Comparison of ENCODE assay signal across 14 mouse cellular contexts in genomic region chr7:34722151-34722550, GRCm38 (mm10).
DNase-seq lines count a peak whose midpoint lies in the region; ATAC-seq and TF ChIP-seq lines count a peak whose summit lies in the region.
"Had no signal": no experiment of that assay in that cellular context is flagged by ENCODE, and none has a peak within 500 bp of the region (broad histone marks: within the 10 kb centered on the region; RNA-seq: fewer than 3 reads in every experiment).

No protein-coding gene starts in this region.

- H3K4me1 ChIP-seq in heart, embryonic 14.5 days (ENCODE audit: control insufficient read depth in 2 of 2, insufficient read depth in 2 of 2, low read length in 2 of 2), result peaks cover 20 to 23% of the 10 kb centered on the region in 2 experiments
- peaks cover 2% of the 10 kb centered on the region for H3K4me1 ChIP-seq in heart, adult 2 months (ENCODE audit: control insufficient read depth, insufficient read depth, low read length)
- peaks cover 22% of the 10 kb centered on the region for H3K4me1 ChIP-seq in lung, embryonic 15.5 days
- peaks cover 3% of the 10 kb centered on the region for H3K4me1 ChIP-seq in lung, adult 2 months (ENCODE audit: control insufficient read depth, insufficient read depth, low read length)
- H3K4me1 ChIP-seq in ES-E14 (ENCODE audit: control insufficient read depth in 2 of 2, insufficient read depth in 2 of 2, low read length in 2 of 2, poor library complexity in 1 of 2), result peaks cover 11 to 24% of the 10 kb centered on the region in 2 experiments
- H3K4me1 ChIP-seq in hindbrain, embryonic 15.5 days (replicated peaks), result peaks cover 33% of the 10 kb centered on the region

- in situ Hi-C loops in ES-E14 (cut with MboI; ENCODE audit: low sequenced_read_pairs in 2 of 2, unreplicated experiment in 2 of 2), result no loop called here

- H3K4me3 ChIP-seq in heart, embryonic 14.5 days (ENCODE audit: control insufficient read depth in 1 of 2, insufficient read depth in 1 of 2, low read depth in 1 of 2, low read length in 2 of 2), result no peak overlapping the region
- no peak overlapping the region for H3K4me3 ChIP-seq in heart, adult 2 months
- no peak overlapping the region for H3K4me3 ChIP-seq in lung, embryonic 15.5 days
- no peak overlapping the region for H3K4me3 ChIP-seq in lung, adult 2 months (replicated peaks; ENCODE audit: extremely low read depth, low read depth, low read length)
- H3K4me3 ChIP-seq in ES-E14 (ENCODE audit: insufficient read depth in 1 of 2, low read depth in 1 of 2, low read length in 2 of 2, poor library complexity in 1 of 2, severe bottlenecking in 1 of 2), result peak overlapping the region; percentile 6 to 23; a peak in 2 of 4 replicates
- no peak overlapping the region for H3K4me3 ChIP-seq in hindbrain, embryonic 15.5 days
- H3K4me3 ChIP-seq: myocyte had no signal

- H3K9me3 ChIP-seq in heart, embryonic 14.5 days (ENCODE audit: control insufficient read depth, low read length), result no peaks in the 10 kb centered on the region
- no peaks in the 10 kb centered on the region for H3K9me3 ChIP-seq in lung, embryonic 15.5 days
- no peaks in the 10 kb centered on the region for H3K9me3 ChIP-seq in ES-E14 (ENCODE audit: control insufficient read depth, insufficient read depth, low read depth, low read length)
- no peaks in the 10 kb centered on the region for H3K9me3 ChIP-seq in hindbrain, embryonic 15.5 days

- ATAC-seq in heart, embryonic 14.5 days (ENCODE audit: insufficient number of reproducible peaks, insufficient read depth, low FRiP score, low read depth), result no peak
- no peak for ATAC-seq in lung, embryonic 15.5 days (ENCODE audit: borderline replicate concordance, extremely low read depth, low FRiP score, low TSS enrichment)
- ATAC-seq in hindbrain, embryonic 15.5 days (ENCODE audit: low FRiP score, low read depth), result no peak

- no peaks in the 10 kb centered on the region for H3K36me3 ChIP-seq in heart, embryonic 14.5 days (ENCODE audit: control insufficient read depth, insufficient read depth, low read length)
- no peaks in the 10 kb centered on the region for H3K36me3 ChIP-seq in heart, adult 2 months (ENCODE audit: control insufficient read depth, insufficient read depth, low read length)
- H3K36me3 ChIP-seq in lung, embryonic 15.5 days, result no peaks in the 10 kb centered on the region
- no peaks in the 10 kb centered on the region for H3K36me3 ChIP-seq in ES-E14 (ENCODE audit: control insufficient read depth, insufficient read depth, low read length, poor library complexity, severe bottlenecking)
- no peaks in the 10 kb centered on the region for H3K36me3 ChIP-seq in hindbrain, embryonic 15.5 days

- H3K27ac ChIP-seq in heart, embryonic 14.5 days (replicated peaks in 1 of 2; ENCODE audit: control insufficient read depth in 1 of 2, insufficient read depth in 1 of 2, low read depth in 2 of 2, low read length in 2 of 2), result peak overlapping the region; percentile 54 to 67
- H3K27ac ChIP-seq in heart, adult 2 months, result no peak overlapping the region
- H3K27ac ChIP-seq in lung, embryonic 15.5 days, result peak overlapping the region; percentile 74
- H3K27ac ChIP-seq in ES-E14 (ENCODE audit: insufficient read depth, low read depth, low read length, poor library complexity, severe bottlenecking), result peak overlapping the region; percentile 97
- H3K27ac ChIP-seq in hindbrain, embryonic 15.5 days (replicated peaks), result 0 out of 2 replicates have a peak overlapping the region, but pooled peaks have one; percentile 14
- H3K27ac ChIP-seq: macrophage had no signal

- TF ChIP-seq EP300 in heart, adult 2 months (IDR thresholded peaks at IDR 0.05; ENCODE audit: insufficient read depth, low read depth, low read length), result no peak

- TF ChIP-seq POLR2A in heart, adult 2 months (IDR thresholded peaks at IDR 0.05; ENCODE audit: insufficient read depth, low read depth, low read length), result no peak
- no peak for TF ChIP-seq POLR2A in lung, adult 2 months (IDR thresholded peaks at IDR 0.05; ENCODE audit: borderline replicate concordance, extremely low read depth, low read depth, low read length)

- H3K79me2 ChIP-seq in heart, adult 2 months (replicated peaks; ENCODE audit: control insufficient read depth, insufficient read depth, low read length), result no peaks in the 10 kb centered on the region

- TF ChIP-seq CTCF in heart, adult 2 months (IDR thresholded peaks at IDR 0.05), result no peak
- TF ChIP-seq CTCF in lung, adult 2 months (IDR thresholded peaks at IDR 0.05; ENCODE audit: insufficient read depth, low read length), result no peak

- DNase-seq in heart, adult 2 months, result no peak
- DNase-seq in lung, adult 2 months, result no peak
- DNase-seq in ES-E14 (ENCODE audit: low read depth, low spot score), result no peak
- DNase-seq in spleen, postnatal 36 days (ENCODE audit: low spot score in 2 of 2), result no peak
- no peak for DNase-seq in ovary, postnatal 10 days (ENCODE audit: low spot score)
- DNase-seq: adrenal gland, adult 8-10 months; cerebellum, adult 9-11 months; spleen, adult 18-20 months had no signal

- intact Hi-C loops in heart, adult 2 months (cut with DNase I), result loop anchor here (5.0 kb wide), 1 partner anchor 90 kb away; the partner anchor contains the start of gene Chst8

- no peaks in the 10 kb centered on the region for H3K27me3 ChIP-seq in heart, embryonic 14.5 days (ENCODE audit: control insufficient read depth, insufficient read depth, low read length)
- H3K27me3 ChIP-seq in heart, adult 2 months (ENCODE audit: control insufficient read depth, insufficient read depth, low read length), result no peaks in the 10 kb centered on the region
- H3K27me3 ChIP-seq in lung, embryonic 15.5 days, result peaks cover 8% of the 10 kb centered on the region; the same call in 1 of the 2 replicates
- H3K27me3 ChIP-seq in hindbrain, embryonic 15.5 days, result no peaks in the 10 kb centered on the region
- H3K27me3 ChIP-seq: Patski had no signal

- no peak overlapping the region for H3K9ac ChIP-seq in heart, embryonic 14.5 days (ENCODE audit: low read length)
- H3K9ac ChIP-seq in heart, adult 2 months (ENCODE audit: low read depth, low read length), result no peak overlapping the region
- no peak overlapping the region for H3K9ac ChIP-seq in lung, embryonic 15.5 days
- H3K9ac ChIP-seq in ES-E14 (ENCODE audit: insufficient read depth, low read depth, low read length, poor library complexity, severe bottlenecking), result peak overlapping the region; percentile 65
- no peak overlapping the region for H3K9ac ChIP-seq in hindbrain, embryonic 15.5 days

- H3K4me2 ChIP-seq in heart, embryonic 14.5 days (ENCODE audit: low read length), result no peak overlapping the region
- no peak overlapping the region for H3K4me2 ChIP-seq in lung, embryonic 15.5 days
- H3K4me2 ChIP-seq in hindbrain, embryonic 15.5 days, result no peak overlapping the region

- WGBS in heart, embryonic 14.5 days, result 21% methylated on average over 8 of the region's 8 CpGs
- 38% methylated on average over 8 of the region's 8 CpGs for WGBS in heart, adult 2 months
- 21% methylated on average over 8 of the region's 8 CpGs for WGBS in lung, embryonic 15.5 days
- 35% methylated on average over 8 of the region's 8 CpGs for WGBS in lung, adult 2 months
- 37% methylated on average over 8 of the region's 8 CpGs for WGBS in hindbrain, embryonic 15.5 days

TF ChIP-seq in ES-E14, 5 proteins besides CTCF, POLR2A, EP300 and RAD21:
- TF ChIP-seq MAFK (IDR thresholded peaks at IDR 0.05; ENCODE audit: insufficient read depth, low read depth, low read length), result no peak
- no peak for TF ChIP-seq CHD2 (IDR thresholded peaks at IDR 0.05; ENCODE audit: low read depth, low read length)
- no peak for TF ChIP-seq ZC3H11A (IDR thresholded peaks at IDR 0.05; ENCODE audit: borderline replicate concordance, low read depth, low read length)
- no peak for TF ChIP-seq ZNF384 (IDR thresholded peaks at IDR 0.05; ENCODE audit: low read depth, low read length)
- no peak for TF ChIP-seq HCFC1 (IDR thresholded peaks at IDR 0.05; ENCODE audit: borderline replicate concordance, insufficient read depth, low read length)

Comparison
In these comparisons a context has a peak if more than half of its experiments do, and no peak if none do; other contexts are left out.
1. H3K4me3 ChIP-seq: peak in ES-E14 (2 of 2); none in heart, embryonic 14.5 days (0 of 2), heart, adult 2 months (single experiment), lung, embryonic 15.5 days (single experiment), lung, adult 2 months (single experiment) and hindbrain, embryonic 15.5 days (single experiment).